Mouse (Mus musculus) lung, postnatal 14 days (tissue): Measurements from ENCODE around the gene Casp14.
"Not testable (repeated sequence)": the region's sequence is repeated elsewhere in the genome, so short reads cannot be mapped to it uniquely, and the experiment has no call there.

Experiments
- DNase-seq: peaks from one replicate; pipeline ENCODE4 v3.0.0; 2021

The Casp14 gene

GRCm38 (mm10) chr10:78666696-78667095 lies 51.4 kb downstream of the Casp14 start:
- not testable (repeated sequence) for DNase-seq

DNA sequence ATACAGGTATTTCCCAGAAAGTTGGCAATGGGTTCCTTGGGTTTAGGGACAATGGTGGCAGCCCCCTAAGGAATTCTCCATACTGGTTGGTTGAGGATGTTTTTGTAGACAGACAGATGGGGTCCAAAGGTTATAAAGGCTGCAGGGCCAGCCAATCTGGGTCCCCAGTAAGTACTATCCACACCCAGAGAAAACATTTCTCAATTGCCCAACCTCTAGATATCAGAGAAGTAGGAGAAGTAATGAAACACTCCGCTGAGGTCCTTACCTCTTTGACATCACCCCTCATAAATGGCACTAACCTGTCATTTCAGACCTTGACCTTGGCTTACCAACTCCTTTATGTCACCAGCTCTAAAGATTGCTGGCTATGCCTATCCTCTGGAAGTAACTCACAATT lies 53.5 kb downstream of the Casp14 start:
- DNase-seq, result no peak
